Mouse (Mus musculus): ENCODE results near the gene Rpl19. TPM values are rescaled to one million over a fixed set of nuclear protein-coding genes. Genes with fewer than 3 reads are reported as not detected.

Gene Rpl19
- polyA plus RNA-seq, 1 experiment from 2014 or later, result 970 TPM

DNA sequence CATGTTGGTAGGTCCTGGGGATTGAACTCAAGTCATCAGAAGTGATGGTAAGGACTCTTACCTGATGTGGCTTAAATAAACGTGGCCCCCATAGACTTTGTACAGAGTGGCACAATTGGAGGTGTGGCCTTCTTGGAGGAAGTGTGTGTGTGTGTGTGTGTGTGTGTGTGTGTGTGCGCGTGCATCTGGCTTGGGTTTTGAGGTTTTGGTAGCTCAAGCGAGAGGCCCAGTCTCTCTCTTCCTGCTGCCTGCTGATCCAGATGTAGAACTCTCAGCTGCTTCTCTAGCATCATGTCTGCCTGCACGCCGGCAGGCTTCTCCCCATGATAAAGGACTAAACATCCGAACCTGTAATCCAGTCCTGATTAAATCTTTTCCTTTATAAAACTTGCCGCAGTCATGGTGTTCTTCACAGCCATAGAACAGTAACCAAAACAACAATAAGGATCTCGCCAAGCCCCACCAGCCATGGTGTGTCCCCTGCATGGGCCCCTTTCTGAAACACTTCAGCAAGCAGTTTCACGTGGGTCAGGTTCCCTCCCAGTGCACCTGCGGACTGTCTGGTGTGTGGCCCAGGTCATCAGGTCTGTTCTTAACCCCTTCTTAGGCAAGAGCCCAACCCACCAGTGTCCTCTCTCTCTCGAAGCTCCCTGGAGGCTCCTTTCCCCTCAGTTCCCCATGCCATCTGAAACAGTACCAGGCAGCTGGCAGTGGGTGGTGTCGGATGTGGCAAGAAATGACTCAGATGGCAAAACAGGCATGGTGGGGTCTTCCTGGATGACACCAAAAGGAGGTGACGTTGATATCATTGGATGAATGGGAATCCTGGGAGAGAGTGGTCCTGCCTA is 23.4 kb downstream of the Rpl19 start:
- Histone ChIP-seq H3K27me3 (ENCODE audit: control insufficient read depth, insufficient read depth, low read length) (peaks cover 28% of the 10 kb centered on the region), H3K9ac (ENCODE audit: low read depth, low read length) (no peak overlapping the region), H3K36me3 (ENCODE audit: control insufficient read depth, insufficient read depth, low read length) (no peaks in the 10 kb centered on the region), H3K9me3 (ENCODE audit: control insufficient read depth, low read length) (no peaks in the 10 kb centered on the region), H3K27ac (ENCODE audit: low read depth, low read length) (no peak overlapping the region), H3K4me3 (ENCODE audit: low read depth, low read length) (no peak overlapping the region), H3K4me1 (replicated peaks; ENCODE audit: control insufficient read depth, insufficient read depth, low read length) (peaks cover 7% of the 10 kb centered on the region; the same call in 1 of the 2 replicates), H3K4me2 (replicated peaks; ENCODE audit: low read depth, low read length) (no peak overlapping the region)
- WGBS, result 71% methylated on average over 14 of the region's 14 CpGs
- DNase-seq (ENCODE audit: low spot score) (no peak), ATAC-seq (ENCODE audit: low FRiP score) (no peak)

DNA sequence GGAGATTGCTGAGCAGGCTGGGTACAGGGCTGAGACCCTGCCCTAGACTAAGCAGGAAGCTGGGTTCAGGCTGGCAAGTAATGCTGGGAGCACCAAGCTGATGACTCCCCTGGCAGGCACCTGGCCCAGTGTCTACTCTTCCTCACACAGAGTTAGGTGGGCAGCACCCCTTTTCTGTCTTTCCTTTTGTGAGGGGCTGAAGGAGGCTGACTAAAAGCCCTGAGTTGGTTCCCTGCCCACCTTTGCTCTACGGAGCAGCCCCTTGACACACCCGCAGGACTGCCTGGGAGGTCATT is 24.0 kb downstream of the Rpl19 start:
- WGBS, result 23% methylated on average over 2 of the region's 2 CpGs

GRCm38 (mm10) chr11:98050940-98051339 is 24.4 kb downstream of the Rpl19 start:
- no peak overlapping the region for H3K4me3 ChIP-seq (ENCODE audit: low read depth, low read length)
- ATAC-seq (ENCODE audit: low FRiP score) (no peak), DNase-seq (ENCODE audit: low spot score) (no peak)
- H3K4me1 ChIP-seq (replicated peaks; ENCODE audit: control insufficient read depth, insufficient read depth, low read length), result peaks cover 7% of the 10 kb centered on the region; the same call in 1 of the 2 replicates
- no peak overlapping the region for H3K9ac ChIP-seq (ENCODE audit: low read depth, low read length)
- WGBS, result 57% methylated on average over 2 of the region's 2 CpGs
- H3K27me3 ChIP-seq (ENCODE audit: control insufficient read depth, insufficient read depth, low read length), result peaks cover 29% of the 10 kb centered on the region
- H3K4me2 ChIP-seq (replicated peaks; ENCODE audit: low read depth, low read length), result no peak overlapping the region
- no peaks in the 10 kb centered on the region for H3K9me3 ChIP-seq (ENCODE audit: control insufficient read depth, low read length)
- H3K36me3 ChIP-seq (ENCODE audit: control insufficient read depth, insufficient read depth, low read length), result no peaks in the 10 kb centered on the region
- H3K27ac ChIP-seq (ENCODE audit: low read depth, low read length), result no peak overlapping the region

More for the DNA sequence above, 24.0 kb downstream of the Rpl19 start:
- Histone ChIP-seq H3K27me3 (ENCODE audit: control insufficient read depth, insufficient read depth, low read length) (peaks cover 29% of the 10 kb centered on the region), H3K9ac (ENCODE audit: low read depth, low read length) (no peak overlapping the region), H3K4me1 (replicated peaks; ENCODE audit: control insufficient read depth, insufficient read depth, low read length) (peaks cover 7% of the 10 kb centered on the region; the same call in 1 of the 2 replicates), H3K27ac (ENCODE audit: low read depth, low read length) (no peak overlapping the region), H3K4me3 (ENCODE audit: low read depth, low read length) (no peak overlapping the region), H3K4me2 (replicated peaks; ENCODE audit: low read depth, low read length) (no peak overlapping the region), H3K36me3 (ENCODE audit: control insufficient read depth, insufficient read depth, low read length) (no peaks in the 10 kb centered on the region), H3K9me3 (ENCODE audit: control insufficient read depth, low read length) (no peaks in the 10 kb centered on the region)
- ATAC-seq (ENCODE audit: low FRiP score), result no peak
- no peak for DNase-seq (ENCODE audit: low spot score)

DNA sequence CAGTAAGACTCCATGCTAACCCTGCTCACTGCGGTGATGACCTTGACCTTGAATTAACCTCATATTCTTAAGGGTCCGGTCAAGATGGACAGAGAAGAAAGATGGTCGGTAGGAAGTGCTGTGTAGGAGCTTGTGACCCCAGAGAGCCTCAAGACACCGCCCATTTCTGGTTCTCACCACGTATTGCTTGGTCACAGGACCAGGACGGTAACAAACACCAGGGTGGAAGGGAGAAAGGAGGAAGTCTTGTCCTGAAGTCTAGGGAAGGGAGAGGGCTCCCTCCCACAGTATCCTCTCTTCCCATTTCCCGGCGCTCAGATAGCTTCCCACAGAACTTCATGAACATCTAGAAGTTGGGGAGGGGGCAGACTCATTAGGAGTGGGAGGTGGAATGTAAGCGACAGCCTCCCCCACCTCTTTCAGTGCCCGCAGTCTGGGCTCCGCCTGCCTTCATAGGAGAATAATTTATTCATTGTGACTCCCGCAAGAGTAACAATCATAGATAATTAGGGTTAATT is 25.2 kb downstream of the Rpl19 start:
- Histone ChIP-seq H3K4me2 (replicated peaks; ENCODE audit: low read depth, low read length) (peak overlapping the region; percentile 61), H3K9ac (ENCODE audit: low read depth, low read length) (no peak overlapping the region), H3K36me3 (ENCODE audit: control insufficient read depth, insufficient read depth, low read length) (no peaks in the 10 kb centered on the region), H3K27ac (ENCODE audit: low read depth, low read length) (no peak overlapping the region), H3K4me3 (ENCODE audit: low read depth, low read length) (peak overlapping the region; percentile 44), H3K4me1 (replicated peaks; ENCODE audit: control insufficient read depth, insufficient read depth, low read length) (peaks cover 7% of the 10 kb centered on the region; the same call in 1 of the 2 replicates), H3K9me3 (ENCODE audit: control insufficient read depth, low read length) (no peaks in the 10 kb centered on the region), H3K27me3 (ENCODE audit: control insufficient read depth, insufficient read depth, low read length) (peaks cover 29% of the 10 kb centered on the region)
- 5% methylated on average over 12 of the region's 12 CpGs for WGBS
- ATAC-seq (ENCODE audit: low FRiP score) (no peak), DNase-seq (ENCODE audit: low spot score) (peak; percentile 30)

DNA sequence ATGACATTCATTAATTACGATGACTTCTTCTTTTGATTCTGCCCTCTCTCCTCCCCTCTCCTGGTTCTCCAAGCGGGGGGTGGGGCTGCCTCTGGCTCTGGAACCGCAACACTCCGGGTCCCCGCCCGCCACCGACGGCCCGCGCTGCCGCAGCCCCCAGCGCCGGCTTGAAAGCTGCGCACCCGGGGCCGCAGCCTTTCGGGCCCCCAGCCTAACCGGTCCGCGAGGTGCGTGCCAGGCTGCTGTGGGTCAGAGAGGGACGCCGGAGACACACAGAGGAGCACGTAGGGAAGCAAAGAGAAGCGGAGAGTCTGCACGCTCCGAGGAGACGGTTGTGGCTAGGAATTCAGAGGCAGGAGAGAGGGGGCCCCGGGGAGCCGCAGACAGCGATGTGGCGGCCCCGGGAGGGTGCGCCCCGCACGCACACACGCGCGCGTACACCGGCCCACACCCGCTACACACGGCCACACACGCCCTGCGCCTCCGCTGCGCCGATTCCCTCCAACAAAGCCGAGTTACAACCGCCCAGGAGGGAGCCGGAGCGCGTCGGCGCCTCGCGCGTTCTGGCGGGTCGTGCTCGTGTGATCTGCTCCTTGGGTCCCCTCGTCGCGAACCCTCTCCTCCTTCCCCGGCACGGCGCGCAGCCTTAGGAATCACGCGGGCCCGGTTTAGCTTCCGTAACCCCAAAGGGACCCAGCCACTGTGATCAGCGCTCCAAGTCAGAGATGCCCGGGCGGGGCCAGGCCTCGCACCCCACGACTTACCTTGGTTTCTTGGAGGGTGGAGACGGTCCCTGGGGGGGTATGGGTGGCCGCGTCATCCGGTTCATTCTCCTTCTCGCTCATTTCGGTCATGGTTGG is 25.8 kb downstream of the Rpl19 start:
- Histone ChIP-seq H3K4me1 (replicated peaks; ENCODE audit: control insufficient read depth, insufficient read depth, low read length) (peaks cover 7% of the 10 kb centered on the region; the same call in 1 of the 2 replicates), H3K4me3 (ENCODE audit: low read depth, low read length) (peak overlapping the region; percentile 44), H3K27me3 (ENCODE audit: control insufficient read depth, insufficient read depth, low read length) (peaks cover 29% of the 10 kb centered on the region), H3K36me3 (ENCODE audit: control insufficient read depth, insufficient read depth, low read length) (no peaks in the 10 kb centered on the region), H3K27ac (ENCODE audit: low read depth, low read length) (no peak overlapping the region), H3K4me2 (replicated peaks; ENCODE audit: low read depth, low read length) (peak overlapping the region; percentile 61), H3K9me3 (ENCODE audit: control insufficient read depth, low read length) (no peaks in the 10 kb centered on the region), H3K9ac (ENCODE audit: low read depth, low read length) (peak overlapping the region; percentile 56)
- 1% methylated on average over 80 of the region's 83 CpGs for WGBS
- ATAC-seq (ENCODE audit: low FRiP score) (peak; percentile 50), DNase-seq (ENCODE audit: low spot score) (peak; percentile 65)

DNA sequence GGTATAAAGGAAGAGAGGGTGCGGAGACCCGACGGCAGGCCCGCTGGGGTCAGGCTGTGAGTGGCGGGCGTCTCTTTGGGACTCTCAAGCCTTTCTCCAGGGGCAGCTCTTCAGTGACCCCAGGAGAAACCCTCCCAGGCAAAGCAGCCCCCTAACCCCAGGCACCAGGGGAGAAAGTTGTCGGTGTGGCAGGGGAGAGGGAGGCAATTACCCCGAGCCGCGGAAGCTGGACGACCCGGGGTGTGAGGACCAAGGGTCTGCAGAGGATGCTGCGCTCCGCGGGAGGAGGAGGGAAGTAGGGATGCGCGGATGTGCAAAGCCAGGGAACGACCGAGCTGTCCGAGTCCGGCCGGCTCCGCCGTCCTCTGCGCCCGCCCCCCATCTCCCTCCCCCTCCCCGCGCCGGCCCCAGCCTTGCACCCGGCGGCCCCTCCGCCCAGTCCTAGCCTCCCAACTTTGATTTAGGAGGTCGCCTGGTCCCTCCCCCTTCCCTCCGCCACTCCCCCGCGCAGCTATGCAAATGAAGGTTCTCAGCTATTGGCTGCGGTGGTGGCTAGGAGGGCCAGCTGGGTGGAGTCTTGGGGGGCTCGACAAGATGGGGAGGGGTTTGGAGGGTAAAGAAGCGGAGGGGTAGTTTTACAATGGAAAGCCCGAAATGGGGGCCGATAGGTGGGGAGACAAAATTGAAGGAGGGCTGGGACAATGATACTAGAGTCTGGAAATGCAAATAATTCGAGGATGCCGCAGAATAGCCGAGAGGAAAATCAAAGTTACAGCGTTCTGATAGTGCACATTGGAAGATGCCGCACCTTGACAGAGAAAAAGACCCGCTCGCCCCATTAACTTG is 26.7 kb downstream of the Rpl19 start, which contains the start of gene Stac2:
TSS of gene Stac2 (minus strand) at position 474 of the 846 bp plus-strand sequence.
- peak; percentile 83 for DNase-seq (ENCODE audit: low spot score)
- no peaks in the 10 kb centered on the region for H3K36me3 ChIP-seq (ENCODE audit: control insufficient read depth, insufficient read depth, low read length)
- H3K4me2 ChIP-seq (replicated peaks; ENCODE audit: low read depth, low read length), result peak within 1 kb of the TSS; percentile 61
- ATAC-seq (ENCODE audit: low FRiP score), result peak; percentile 81
- H3K27me3 ChIP-seq (ENCODE audit: control insufficient read depth, insufficient read depth, low read length), result peaks cover 29% of the 10 kb centered on the region
- WGBS, result 2% methylated on average over 26 of the region's 48 CpGs
- no peak within 1 kb of the TSS for H3K27ac ChIP-seq (ENCODE audit: low read depth, low read length)
- peak within 1 kb of the TSS; percentile 56 for H3K9ac ChIP-seq (ENCODE audit: low read depth, low read length)
- H3K4me3 ChIP-seq (ENCODE audit: low read depth, low read length), result peak within 1 kb of the TSS; percentile 44
- no peaks in the 10 kb centered on the region for H3K9me3 ChIP-seq (ENCODE audit: control insufficient read depth, low read length)
- H3K4me1 ChIP-seq (replicated peaks; ENCODE audit: control insufficient read depth, insufficient read depth, low read length), result peaks cover 7% of the 10 kb centered on the region; the same call in 1 of the 2 replicates

DNA sequence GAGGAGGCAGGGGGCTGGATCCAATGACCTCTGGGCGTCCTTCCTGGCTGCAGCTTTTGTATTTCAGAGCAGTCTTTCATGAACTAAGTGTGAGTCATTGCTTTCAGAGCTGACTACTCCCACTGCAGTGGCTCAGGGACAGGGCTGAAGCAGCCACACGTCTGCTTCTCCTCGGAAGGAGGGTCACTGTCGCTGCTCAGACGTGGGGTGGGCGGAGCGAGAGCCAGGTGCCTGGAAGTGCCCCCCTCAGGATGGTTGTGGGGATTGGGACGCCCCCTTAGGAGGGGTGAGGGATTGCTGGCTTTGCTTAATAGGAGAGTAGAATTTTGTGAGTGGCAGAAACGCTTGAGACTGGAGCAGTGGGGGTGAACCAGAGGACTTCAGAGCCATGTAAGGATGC is 31.0 kb downstream of the Rpl19 start:
- H3K27me3 ChIP-seq (ENCODE audit: control insufficient read depth, insufficient read depth, low read length), result peaks cover 8% of the 10 kb centered on the region

DNA sequence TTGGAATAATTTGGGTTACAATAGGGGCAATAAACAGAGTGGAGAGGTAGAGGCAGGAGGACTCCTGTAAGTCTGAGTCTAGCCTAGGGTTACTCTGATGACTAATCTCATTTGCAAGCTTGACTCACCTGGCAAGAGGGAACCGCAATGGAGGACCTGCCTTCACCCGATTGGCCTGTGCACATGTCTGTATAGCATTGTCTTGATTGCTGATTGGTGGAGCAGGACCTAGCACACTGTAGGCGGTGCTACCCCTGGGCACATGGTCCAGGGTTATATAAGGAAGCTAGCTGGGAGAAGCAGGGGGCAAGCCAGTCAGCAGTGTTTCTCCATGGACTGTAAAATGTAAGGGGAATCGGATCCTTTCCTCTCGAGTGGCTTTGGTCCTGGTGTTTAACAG is 31.5 kb downstream of the Rpl19 start:
- no peak overlapping the region for H3K4me2 ChIP-seq (replicated peaks; ENCODE audit: low read depth, low read length)
- no peak overlapping the region for H3K4me3 ChIP-seq (ENCODE audit: low read depth, low read length)
- no peak for ATAC-seq (ENCODE audit: low FRiP score)
- H3K27ac ChIP-seq (ENCODE audit: low read depth, low read length), result no peak overlapping the region
- peaks cover 3% of the 10 kb centered on the region; the same call in 1 of the 2 replicates for H3K27me3 ChIP-seq (ENCODE audit: control insufficient read depth, insufficient read depth, low read length)
- no peaks in the 10 kb centered on the region for H3K36me3 ChIP-seq (ENCODE audit: control insufficient read depth, insufficient read depth, low read length)
- H3K4me1 ChIP-seq (replicated peaks; ENCODE audit: control insufficient read depth, insufficient read depth, low read length), result no peaks in the 10 kb centered on the region; the same call in 1 of the 2 replicates
- 89% methylated on average over 5 of the region's 5 CpGs for WGBS
- no peak for DNase-seq (ENCODE audit: low spot score)
- no peak overlapping the region for H3K9ac ChIP-seq (ENCODE audit: low read depth, low read length)
- H3K9me3 ChIP-seq (ENCODE audit: control insufficient read depth, low read length), result no peaks in the 10 kb centered on the region

More for the DNA sequence above, 31.0 kb downstream of the Rpl19 start:
- Histone ChIP-seq H3K4me1 (replicated peaks; ENCODE audit: control insufficient read depth, insufficient read depth, low read length) (peaks cover 2% of the 10 kb centered on the region; the same call in 1 of the 2 replicates), H3K4me3 (ENCODE audit: low read depth, low read length) (no peak overlapping the region), H3K9me3 (ENCODE audit: control insufficient read depth, low read length) (no peaks in the 10 kb centered on the region), H3K9ac (ENCODE audit: low read depth, low read length) (no peak overlapping the region), H3K36me3 (ENCODE audit: control insufficient read depth, insufficient read depth, low read length) (no peaks in the 10 kb centered on the region), H3K27ac (ENCODE audit: low read depth, low read length) (no peak overlapping the region), H3K4me2 (replicated peaks; ENCODE audit: low read depth, low read length) (no peak overlapping the region)
- WGBS, result 28% methylated on average over 9 of the region's 9 CpGs
- ATAC-seq (ENCODE audit: low FRiP score) (no peak), DNase-seq (ENCODE audit: low spot score) (no peak)
